ENCODE assay signal across 8 mouse cellular contexts in genomic region chr8:94942566-94942965, GRCm38 (mm10). TPM values are rescaled to one million over a fixed set of nuclear protein-coding genes. Genes with fewer than 3 reads are reported as not detected.
A peak's percentile ranks its signal among the peaks of the same experiment; 100 is the strongest.
DNase-seq lines count a peak whose midpoint lies in the region; ATAC-seq and TF ChIP-seq lines count a peak whose summit lies in the region.

No protein-coding gene starts in this region.

- no peaks in the 10 kb centered on the region for H3K79me2 ChIP-seq in CH12.LX (replicated peaks; ENCODE audit: control insufficient read depth, extremely low read depth, insufficient read depth, poor library complexity, severe bottlenecking)

- no peak overlapping the region for H3K4me2 ChIP-seq in CH12.LX (ENCODE audit: insufficient read depth, low read depth, poor library complexity, severe bottlenecking)
- H3K4me2 ChIP-seq in lung, postnatal 0 days (replicated peaks; ENCODE audit: low read depth, low read length), result no peak overlapping the region

- DNase-seq in 416B (ENCODE audit: low read depth) (peak; percentile 68), CH12.LX (ENCODE audit: extremely low read depth) (peak; percentile 65)
- peak; percentile 51 for DNase-seq in c-Kit-negative CD71-positive TER-119-positive erythroid progenitor cells, embryonic 14.5 days (ENCODE audit: low read depth, low spot score)
- peak; percentile 25 to 27 for DNase-seq in gastrocnemius, adult 8-10 months (ENCODE audit: low spot score in 2 of 2)
- peak; percentile 79 for DNase-seq in kidney, postnatal 14 days
- peak; percentile 65 for DNase-seq in lung, postnatal 0 days (ENCODE audit: low spot score)
- peak; percentile 62 to 71 for DNase-seq in right cerebral cortex, adult 2 months (ENCODE audit: low spot score in 2 of 2)
- peak; percentile 36 for DNase-seq in yolk sac, embryonic 10.5 days (ENCODE audit: low spot score)

- dilution Hi-C loops in CH12.LX (cut with MboI; ENCODE audit: extremely low pct_ligation_motif_present, extremely low pct_unique_long_range_greater_than_20kb, low sequenced_read_pairs), result no loop called here

- TF ChIP-seq RAD21 in CH12.LX (IDR thresholded peaks at IDR 0.05; ENCODE audit: low read depth, low read length), result peak; percentile 95

- H3K4me1 ChIP-seq in CH12.LX (ENCODE audit: control insufficient read depth in 1 of 2, insufficient read depth in 2 of 2), result peaks cover 0 to 20% of the 10 kb centered on the region in 2 experiments; a peak in 3 of 4 replicates
- no peaks in the 10 kb centered on the region for H3K4me1 ChIP-seq in lung, postnatal 0 days (ENCODE audit: insufficient read depth, low read depth, low read length)

- H3K4me3 ChIP-seq in CH12.LX (replicated peaks in 1 of 3; ENCODE audit: low read depth in 2 of 3, low read length in 2 of 3, poor library complexity in 1 of 3), result no peak overlapping the region
- H3K4me3 ChIP-seq in lung, postnatal 0 days (ENCODE audit: low read depth, low read length), result no peak overlapping the region

- TF ChIP-seq POLR2A in CH12.LX (IDR thresholded peaks at IDR 0.05; ENCODE audit: low read depth, low read length), result no peak

- H3K27ac ChIP-seq in CH12.LX (ENCODE audit: insufficient read depth, low read depth), result no peak overlapping the region
- no peak overlapping the region for H3K27ac ChIP-seq in lung, postnatal 0 days (ENCODE audit: low read length)

- in situ Hi-C loops in CH12.LX (cut with MboI; ENCODE audit: low pct_ligation_motif_present, low pct_unique_long_range_greater_than_20kb, low sequenced_read_pairs), result loop anchor here (5.0 to 10.0 kb wide), 3 partner anchors 60 to 260 kb away; partner anchors contain the start of gene Kifc3

- no peak overlapping the region for H3K9ac ChIP-seq in CH12.LX (ENCODE audit: insufficient read depth, low read depth)
- no peak overlapping the region for H3K9ac ChIP-seq in lung, postnatal 0 days (replicated peaks; ENCODE audit: low read depth)

- H3K27me3 ChIP-seq in CH12.LX (replicated peaks), result peaks cover 3% of the 10 kb centered on the region
- H3K27me3 ChIP-seq in lung, postnatal 0 days (replicated peaks; ENCODE audit: insufficient read depth, low read length), result no peaks in the 10 kb centered on the region

- TF ChIP-seq CTCF in CH12.LX (conservative IDR thresholded peaks at IDR 0.05 in 1 of 2, IDR thresholded peaks at IDR 0.05 in 1 of 2; ENCODE audit: low read depth in 2 of 2, low read length in 2 of 2), result peak; percentile 90 to 92
- TF ChIP-seq CTCF in lung, postnatal 0 days (IDR thresholded peaks at IDR 0.05), result peak; percentile 93

- ATAC-seq in lung, postnatal 0 days, result peak; percentile 35; the same call in 1 of the 2 replicates

- peaks cover 0 to 10% of the 10 kb centered on the region in 2 experiments for H3K36me3 ChIP-seq in CH12.LX (replicated peaks in 1 of 2; ENCODE audit: control insufficient read depth in 1 of 2, insufficient read depth in 1 of 2, low read length in 1 of 2)
- no peaks in the 10 kb centered on the region for H3K36me3 ChIP-seq in lung, postnatal 0 days (ENCODE audit: insufficient read depth, low read length)

- TF ChIP-seq EP300 in CH12.LX (IDR thresholded peaks at IDR 0.05; ENCODE audit: low read length), result no peak
- no peak for TF ChIP-seq EP300 in lung, postnatal 0 days (IDR thresholded peaks at IDR 0.05)

- WGBS in lung, postnatal 0 days, result 12% methylated on average over 6 of the region's 6 CpGs

- no peaks in the 10 kb centered on the region for H3K9me3 ChIP-seq in CH12.LX (replicated peaks; ENCODE audit: low read length)
- H3K9me3 ChIP-seq in lung, postnatal 0 days (ENCODE audit: low read length), result no peaks in the 10 kb centered on the region

TF ChIP-seq in CH12.LX, 34 proteins besides CTCF, POLR2A, EP300 and RAD21:
- TF ChIP-seq SMC3 (IDR thresholded peaks at IDR 0.05; ENCODE audit: low read depth, low read length) (peak; percentile 90), USF2 (conservative IDR thresholded peaks at IDR 0.05; ENCODE audit: low read depth, low read length) (no peak), MAZ (IDR thresholded peaks at IDR 0.05; ENCODE audit: low read depth, low read length) (0 out of 2 replicates have a peak, but pooled peaks have one; percentile 72), ZC3H11A (IDR thresholded peaks at IDR 0.05; ENCODE audit: low read depth, low read length) (peak; percentile 29; the same call in 1 of the 2 replicates), ELF1 (IDR thresholded peaks at IDR 0.05; ENCODE audit: low read depth, low read length) (peak; percentile 76), JUND (conservative IDR thresholded peaks at IDR 0.05; ENCODE audit: low read depth, low read length) (no peak)

RNA-seq across cellular contexts. Expression of gene Adgrg5, which starts 19.1 kb away (rescaled TPM):
- 0.81 and 1.0 TPM in 2 replicates for total RNA-seq in CH12.LX (2012; rRNA removed)
- total RNA-seq in CH12.LX (2014; rRNA removed), result 5.2 and 6.9 TPM in 2 replicates
- polyA plus RNA-seq in CH12.LX (2012; ENCODE audit: insufficient read length, low read depth), result 9.2 and 10.0 TPM in 2 replicates
- under 1 TPM in 1 of 4 experiments, not detected in 3; 0.09 TPM for total RNA-seq in gastrocnemius, adult 8-10 months (2022)
- polyA plus RNA-seq in lung, postnatal 0 days (2015; fragmentation: Nextera tagmentation; extraction: Ambion mirVana), result 0.19 and 0.31 TPM in 2 replicates

RNA-seq across cellular contexts. Expression of gene Ccdc102a, which starts 24.7 kb away (rescaled TPM):
- total RNA-seq in CH12.LX (2012; rRNA removed) (5.8 and 5.9 TPM in 2 replicates), CH12.LX (2014; rRNA removed) (2.1 and 2.5 TPM in 2 replicates)
- polyA plus RNA-seq in CH12.LX (2012; ENCODE audit: insufficient read length, low read depth), result 2.8 and 4.5 TPM in 2 replicates
- 1 to 10 TPM; 2.5 to 3.5 (median 3.1) TPM for total RNA-seq in gastrocnemius, adult 8-10 months (2022)
- polyA plus RNA-seq in lung, postnatal 0 days (2015; fragmentation: Nextera tagmentation; extraction: Ambion mirVana), result 14.6 and 17.2 TPM in 2 replicates

RNA-seq across cellular contexts. Expression of gene Adgrg1, which starts 32.0 kb away (rescaled TPM):
- 0.34 and 0.42 TPM in 2 replicates for total RNA-seq in CH12.LX (2012; rRNA removed)
- 1.1 and 1.2 TPM in 2 replicates for total RNA-seq in CH12.LX (2014; rRNA removed)
- polyA plus RNA-seq in CH12.LX (2012; ENCODE audit: insufficient read length, low read depth), result 2.0 and 2.5 TPM in 2 replicates
- total RNA-seq in gastrocnemius, adult 8-10 months (2022), result 10 to 100 TPM; 11.1 to 18.9 (median 12.8) TPM
- 33.9 and 39.0 TPM in 2 replicates for polyA plus RNA-seq in lung, postnatal 0 days (2015; fragmentation: Nextera tagmentation; extraction: Ambion mirVana)

Comparison
In these comparisons a context has a peak if more than half of its experiments do, and no peak if none do; other contexts are left out.
1. DNase-seq: peak in every context shown above with its lines; median percentile 79 in kidney, postnatal 14 days; 68 in 416B; 66 in right cerebral cortex, adult 2 months; 65 in CH12.LX; 65 in lung, postnatal 0 days; 51 in c-Kit-negative CD71-positive TER-119-positive erythroid progenitor cells, embryonic 14.5 days; 36 in yolk sac, embryonic 10.5 days; 26 in gastrocnemius, adult 8-10 months.
2. RNA of gene Adgrg1, which starts 32.0 kb away (total RNA-seq): 11.1 to 18.9 TPM in gastrocnemius, adult 8-10 months; 0.34 to 1.2 TPM in CH12.LX; every median in the first group is over 4 times any median in the second.